Mouse (Mus musculus) thymus, adult 2 months (tissue): ENCODE results near the gene Sp100. TPM values are rescaled to one million over a fixed set of nuclear protein-coding genes. Genes with fewer than 3 reads are reported as not detected.
"Not testable (repeated sequence)": the region's sequence is repeated elsewhere in the genome, so short reads cannot be mapped to it uniquely, and the experiment has no call there.

Experiments used
- DNase-seq: peaks from one replicate; pipeline ENCODE4 v3.0.0; 2021
- H3K27ac ChIP-seq: fragments of 200-500 bp; 2 replicates; pipeline ENCODE4 v1.5.1; 2012; ENCODE audit warnings: low read length, control low read depth; ENCODE audit not compliant: control insufficient read depth, insufficient read depth
- H3K27me3 ChIP-seq: fragments of 200-500 bp; 2 replicates; pipeline ENCODE4 v1.6.1; 2012; ENCODE audit warnings: mild to moderate bottlenecking, low read length, moderate library complexity, mixed read lengths; ENCODE audit not compliant: control insufficient read depth, insufficient read depth
- H3K36me3 ChIP-seq: fragments of 200-500 bp; 2 replicates; pipeline ENCODE4 v1.6.1; 2012; ENCODE audit warnings: mild to moderate bottlenecking, low read length, moderate library complexity; ENCODE audit not compliant: control insufficient read depth, insufficient read depth
- H3K4me1 ChIP-seq: fragments of 200-500 bp; replicated peaks from 2 replicates; pipeline ENCODE4 v1.6.1; 2012; ENCODE audit warnings: low read length; ENCODE audit not compliant: control insufficient read depth, insufficient read depth
- H3K4me3 ChIP-seq: fragments of 200-500 bp; 2 replicates; pipeline ENCODE4 v1.5.1; 2012; ENCODE audit warnings: mild to moderate bottlenecking, low read length, control low read depth, moderate library complexity; ENCODE audit not compliant: control insufficient read depth, insufficient read depth
- POLR2A ChIP-seq: fragments of 200-500 bp; IDR thresholded peaks from 2 replicates; pipeline ENCODE4 v1.6.1; 2012; ENCODE audit warnings: mild to moderate bottlenecking, low read length, control low read depth, moderate library complexity; ENCODE audit not compliant: control insufficient read depth, poor library complexity, insufficient read depth; ENCODE audit errors: extremely low read depth
- WGBS: fragments of 180-500 bp; shearing (Covaris S2); methylation state at CpG from one replicate; pipeline ENCODE4 v1.1.7; 2018; 5-methylcytosine and 5-hydroxymethylcytosine counted together
- polyA plus RNA-seq: library from polyadenylated mRNA; depleted of rRNA; stranded (reverse); fragments of >200 nt; gene quantifications from 2 replicates; pipeline ENCODE4 v1.2.3, GENCODE M21; 2012; rRNA removed

The Sp100 gene
- 60.6 and 68.0 TPM in 2 replicates for polyA plus RNA-seq

GRCm38 (mm10) chr1:85649881-85650280, at the start of gene Sp100:
Gene Sp100, plus strand, starts transcription at chr1:85649988.
- TF ChIP-seq POLR2A: 0 out of 2 replicates have a peak, but pooled peaks have one; percentile 24
- DNase-seq: peak; percentile 67

GRCm38 (mm10) chr1:85600078-85600477, 49.7 kb upstream of the Sp100 start, which contains the start of gene Sp140:
Gene Sp140, plus strand, starts transcription at chr1:85600378.
- Histone ChIP-seq H3K27ac (peak within 1 kb of the TSS; percentile 70), H3K4me3 (peak within 1 kb of the TSS; percentile 25)
- DNase-seq, H3K36me3 ChIP-seq, H3K27me3 ChIP-seq, H3K4me1 ChIP-seq: not testable (repeated sequence)
- 71% methylated on average over 1 of the region's 5 CpGs for WGBS

More at GRCm38 (mm10) chr1:85649881-85650280, at the start of gene Sp100:
- 14% methylated on average over 6 of the region's 6 CpGs for WGBS
- Histone ChIP-seq H3K4me3 (peak within 1 kb of the TSS; percentile 51), H3K27ac (peak within 1 kb of the TSS; percentile 87)
- H3K36me3 ChIP-seq, H3K4me1 ChIP-seq, H3K27me3 ChIP-seq: not testable (repeated sequence)

- 34% methylated on average over 4 of the region's 4 CpGs for WGBS
- not testable (repeated sequence) for H3K36me3 ChIP-seq, H3K27me3 ChIP-seq, H3K4me1 ChIP-seq
- peak; percentile 63 for DNase-seq
- peak overlapping the region; percentile 25 for H3K4me3 ChIP-seq
- H3K27ac ChIP-seq: peak overlapping the region; percentile 70
Measured at GRCm38 (mm10) chr1:85600794-85601193, 49.0 kb upstream of the Sp100 start.

DNA sequence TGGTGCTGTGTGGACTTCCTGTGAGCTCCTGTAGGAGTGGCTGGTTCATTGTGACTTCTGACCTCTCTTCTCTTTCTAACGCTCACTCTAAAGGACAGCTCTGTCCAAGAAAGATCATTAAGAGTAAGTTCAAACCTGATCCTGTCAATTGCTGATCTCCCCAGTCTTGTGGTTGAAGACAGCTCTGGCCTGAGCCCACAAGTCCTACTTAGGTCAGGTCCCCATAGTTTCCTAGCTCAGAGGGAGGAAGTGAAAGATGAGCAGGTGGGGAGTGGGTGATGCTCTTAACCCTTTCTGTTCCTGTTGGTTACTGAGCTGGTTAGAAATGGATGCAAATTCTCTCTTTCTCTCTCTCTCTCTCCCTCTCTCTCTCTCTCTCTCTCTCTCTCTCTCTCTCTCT, 45.4 kb upstream of the Sp100 start:
- H3K4me1 ChIP-seq, H3K36me3 ChIP-seq, H3K4me3 ChIP-seq, H3K27me3 ChIP-seq, H3K27ac ChIP-seq, DNase-seq: not testable (repeated sequence)
- 100% methylated on average over 1 of the region's 1 CpGs for WGBS

DNA sequence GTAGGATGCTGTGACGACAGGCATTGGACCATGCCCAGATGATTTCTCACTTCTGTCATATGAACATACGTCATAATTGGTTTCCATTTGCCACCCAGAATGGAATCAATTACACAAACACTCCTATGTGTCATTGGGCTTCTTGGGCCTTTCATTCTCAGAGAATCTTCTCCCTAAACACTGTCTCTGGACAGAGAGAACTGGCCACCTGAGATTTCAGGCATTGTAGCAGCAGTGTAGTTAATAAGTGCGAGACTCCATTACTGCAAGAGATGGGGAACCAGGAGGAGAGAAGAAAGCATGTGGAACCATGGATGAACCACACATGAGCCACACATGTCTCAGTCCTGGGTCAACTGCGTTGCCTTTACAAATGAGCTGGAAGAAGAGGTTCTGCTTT, 41.4 kb upstream of the Sp100 start:
- 89% methylated on average over 4 of the region's 4 CpGs for WGBS

DNA sequence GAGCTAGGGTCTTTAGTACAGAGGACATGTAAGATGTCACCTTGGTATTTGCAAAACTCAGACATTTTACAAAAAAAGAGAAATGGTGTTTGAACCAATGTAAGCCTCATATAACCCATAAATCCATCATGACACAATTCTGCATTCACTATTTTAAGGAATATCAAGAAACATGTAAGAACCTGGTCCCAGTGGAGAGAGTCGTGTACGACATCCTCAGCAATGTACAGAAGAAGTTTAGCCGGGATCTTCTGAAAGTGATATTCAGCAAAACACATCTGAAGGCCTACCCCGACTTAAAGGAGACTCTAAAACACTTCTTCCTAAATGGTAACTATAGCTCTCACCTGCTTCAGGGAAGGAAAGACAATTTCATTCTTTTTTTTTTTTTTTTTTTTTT, 39.2 kb upstream of the Sp100 start:
- WGBS: 60% methylated on average over 1 of the region's 4 CpGs
- not testable (repeated sequence) for H3K27me3 ChIP-seq, H3K4me1 ChIP-seq, H3K4me3 ChIP-seq, H3K36me3 ChIP-seq, H3K27ac ChIP-seq, DNase-seq

More for the DNA sequence above, 41.4 kb upstream of the Sp100 start:
- not testable (repeated sequence) for H3K27me3 ChIP-seq, H3K36me3 ChIP-seq, H3K4me1 ChIP-seq, H3K4me3 ChIP-seq, H3K27ac ChIP-seq, DNase-seq

DNA sequence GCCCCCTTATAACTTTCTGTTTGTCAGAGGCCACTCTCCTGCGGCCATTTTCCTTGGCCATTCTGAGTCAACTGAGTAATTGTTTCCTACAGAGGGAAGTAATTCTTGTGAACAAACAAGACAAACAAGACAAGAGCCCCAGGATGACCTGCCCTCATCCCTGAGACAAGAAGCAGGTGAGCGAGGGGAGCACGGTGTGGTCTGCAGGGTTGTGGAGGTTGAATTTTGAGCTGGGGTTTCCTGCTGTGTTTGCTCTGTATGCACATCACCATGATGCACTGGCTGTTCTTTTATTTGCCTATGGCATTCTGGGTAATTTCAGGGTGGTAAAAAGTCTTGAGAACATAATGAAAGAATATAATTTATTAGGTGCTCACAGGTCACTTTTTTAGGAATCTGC, 34.7 kb upstream of the Sp100 start:
- H3K36me3 ChIP-seq, H3K27me3 ChIP-seq, H3K4me1 ChIP-seq, DNase-seq, H3K4me3 ChIP-seq, H3K27ac ChIP-seq: not testable (repeated sequence)
- 98% methylated on average over 3 of the region's 3 CpGs for WGBS

DNA sequence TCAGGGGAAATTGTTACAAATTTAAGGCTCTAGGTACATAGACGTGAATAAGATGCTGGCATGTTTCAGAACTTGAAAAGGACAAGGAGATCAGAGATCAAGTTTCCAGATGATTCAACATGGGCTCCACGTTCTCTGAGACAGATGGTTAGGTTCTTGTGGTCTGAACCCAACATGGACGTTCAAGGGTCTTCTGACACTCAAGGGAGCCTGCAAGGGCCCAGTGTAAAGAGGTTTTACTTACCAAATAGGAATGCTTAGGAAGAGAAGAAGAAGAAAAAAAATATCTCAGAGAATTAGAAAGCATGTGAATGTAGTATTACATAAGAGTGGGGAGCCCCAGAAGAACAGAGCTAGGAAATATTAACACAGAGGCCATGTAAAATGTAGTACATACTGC, 34.0 kb upstream of the Sp100 start:
- 72% methylated on average over 3 of the region's 3 CpGs for WGBS
- DNase-seq, H3K4me1 ChIP-seq: not testable (repeated sequence)

GRCm38 (mm10) chr1:85617161-85617560, 32.6 kb upstream of the Sp100 start:
- not testable (repeated sequence) for H3K27ac ChIP-seq

More for the DNA sequence above, 34.0 kb upstream of the Sp100 start:
- H3K4me3 ChIP-seq, H3K36me3 ChIP-seq, H3K27ac ChIP-seq, H3K27me3 ChIP-seq: not testable (repeated sequence)

DNA sequence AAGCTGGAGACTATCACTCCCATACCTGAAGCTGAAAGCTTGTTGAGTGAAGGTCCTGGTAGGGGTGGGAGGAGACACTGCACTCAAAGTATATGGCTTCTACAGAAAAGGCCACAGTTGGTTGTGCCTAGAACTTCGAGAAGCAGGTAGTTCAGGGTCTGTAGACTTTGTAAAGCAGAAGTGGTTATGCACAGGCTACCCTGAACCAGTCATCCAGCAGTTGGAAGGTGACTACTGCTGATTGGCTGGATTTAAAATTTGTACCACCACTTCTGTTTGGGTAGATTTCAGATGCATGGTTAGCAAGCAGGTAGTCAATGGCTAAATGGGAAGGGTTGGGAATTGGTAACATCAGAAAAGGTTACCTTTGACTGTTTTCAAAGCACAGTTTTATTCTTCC, 31.1 kb upstream of the Sp100 start:
- DNase-seq, H3K27me3 ChIP-seq, H3K4me1 ChIP-seq, H3K27ac ChIP-seq, H3K36me3 ChIP-seq, H3K4me3 ChIP-seq: not testable (repeated sequence)
- WGBS: 61% methylated on average over 1 of the region's 1 CpGs

More at GRCm38 (mm10) chr1:85617161-85617560, 32.6 kb upstream of the Sp100 start:
- WGBS: 71% methylated on average over 4 of the region's 5 CpGs
- H3K36me3 ChIP-seq, DNase-seq, H3K4me1 ChIP-seq, H3K4me3 ChIP-seq, H3K27me3 ChIP-seq: not testable (repeated sequence)

GRCm38 (mm10) chr1:85636936-85637335, 12.9 kb upstream of the Sp100 start:
- DNase-seq, H3K27ac ChIP-seq, H3K4me1 ChIP-seq, H3K36me3 ChIP-seq, H3K4me3 ChIP-seq, H3K27me3 ChIP-seq: not testable (repeated sequence)
- WGBS: 71% methylated on average over 3 of the region's 3 CpGs
